Mouse (Mus musculus): ENCODE data around the gene Yy1. TPM values are rescaled to one million over a fixed set of nuclear protein-coding genes. Genes with fewer than 3 reads are reported as not detected.

The Yy1 gene
- 10.3 and 10.9 TPM in 2 replicates for polyA plus RNA-seq (2015; fragmentation: Nextera tagmentation; extraction: Ambion mirVana)

DNA sequence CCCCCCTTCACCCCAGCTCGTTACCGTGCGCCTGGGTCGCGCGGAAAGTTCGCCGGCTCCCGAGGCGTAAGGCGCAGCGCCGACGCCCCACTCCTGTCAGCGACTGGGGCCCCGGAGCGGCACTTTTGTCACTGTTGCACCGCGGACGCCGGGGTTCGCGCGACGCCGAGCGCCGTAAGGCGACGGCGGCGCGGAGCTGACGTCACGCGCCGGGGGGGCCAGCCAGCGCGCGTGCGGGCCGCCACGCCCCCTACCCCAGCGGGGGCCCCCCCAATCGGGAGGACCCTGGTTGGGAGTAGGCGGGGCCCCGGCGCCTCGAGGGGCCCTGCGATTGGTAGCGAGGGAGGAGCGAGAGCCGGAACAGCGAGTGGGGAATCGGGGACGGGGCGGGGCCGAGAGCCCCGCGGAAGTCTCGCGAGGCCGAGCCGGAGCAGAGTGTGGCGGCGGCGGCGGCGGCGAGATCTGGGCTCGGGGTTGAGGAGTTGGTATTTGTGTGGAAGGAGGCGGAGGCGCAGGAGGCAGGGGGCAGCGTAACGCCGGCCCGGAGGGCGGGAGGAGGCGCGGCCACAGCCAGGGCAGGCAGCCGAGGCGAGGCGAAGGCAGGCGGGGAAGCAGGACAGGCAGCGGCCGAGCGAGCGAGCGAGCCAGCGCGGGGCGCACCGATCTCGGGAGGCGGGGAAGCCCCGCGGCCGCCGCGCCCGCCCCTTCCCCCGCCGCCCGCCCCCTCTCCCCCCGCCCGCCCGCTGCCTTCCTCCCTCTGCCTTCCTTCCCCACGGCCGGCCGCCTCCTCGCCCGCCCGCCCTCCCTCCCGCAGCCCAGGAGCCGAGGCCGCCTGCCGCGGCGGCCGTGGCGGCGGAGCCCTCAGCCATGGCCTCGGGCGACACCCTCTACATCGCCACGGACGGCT lies at the start of gene Yy1:
Gene Yy1 (plus strand): TSS at position 428 of the 907 bp plus-strand sequence.
- Histone ChIP-seq H3K9ac (ENCODE audit: low read depth, low read length) (peak within 1 kb of the TSS; percentile 98), H3K27ac (ENCODE audit: low read depth, low read length) (peak within 1 kb of the TSS; percentile 100), H3K4me2 (replicated peaks; ENCODE audit: low read depth) (peak within 1 kb of the TSS; percentile 70), H3K9me3 (ENCODE audit: control insufficient read depth) (no peaks in the 10 kb centered on the region), H3K36me3 (ENCODE audit: control insufficient read depth, insufficient read depth) (no peaks in the 10 kb centered on the region), H3K4me3 (ENCODE audit: low read depth, low read length) (peak within 1 kb of the TSS; percentile 99), H3K27me3 (replicated peaks; ENCODE audit: control insufficient read depth, insufficient read depth, low read length) (no peaks in the 10 kb centered on the region), H3K4me1 (replicated peaks; ENCODE audit: control insufficient read depth, insufficient read depth, low read length) (0 out of 2 replicates have a peak, but pooled peaks cover 3% of the 10 kb centered on the region)
- ATAC-seq, result peak; percentile 93
- TF ChIP-seq CTCF (IDR thresholded peaks at IDR 0.05; ENCODE audit: low read depth), result peak; percentile 57
- WGBS, result under 1% methylated on average over 83 of the region's 127 CpGs

DNA sequence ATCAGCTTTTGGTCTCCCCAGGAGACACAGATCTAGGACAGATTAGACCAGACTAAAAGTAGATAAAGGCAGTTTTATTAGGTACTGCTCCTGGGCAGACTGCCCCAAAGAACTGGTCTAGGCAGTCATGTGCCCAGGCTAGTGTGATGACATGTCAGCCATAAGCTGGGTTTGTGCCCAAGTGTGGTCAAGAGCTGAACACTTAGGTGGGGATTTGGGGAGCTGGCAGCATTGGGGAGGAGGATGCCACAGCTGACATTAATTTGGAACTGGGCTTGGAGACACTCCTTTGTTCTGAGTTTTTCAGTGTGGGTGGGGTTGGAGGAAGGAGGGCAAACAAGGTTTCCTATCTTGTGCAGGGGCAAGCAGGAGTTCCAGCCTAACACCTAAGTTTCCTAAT lies 46.8 kb upstream of the Yy1 start:
- no peak overlapping the region for H3K4me3 ChIP-seq (ENCODE audit: low read depth, low read length)
- no peak overlapping the region for H3K9ac ChIP-seq (ENCODE audit: low read depth, low read length)
- H3K27ac ChIP-seq (ENCODE audit: low read depth, low read length), result no peak overlapping the region
- H3K9me3 ChIP-seq (ENCODE audit: control insufficient read depth), result no peaks in the 10 kb centered on the region
- H3K27me3 ChIP-seq (replicated peaks; ENCODE audit: control insufficient read depth, insufficient read depth, low read length), result no peaks in the 10 kb centered on the region
- TF ChIP-seq CTCF (IDR thresholded peaks at IDR 0.05; ENCODE audit: low read depth), result no peak
- no peaks in the 10 kb centered on the region for H3K4me1 ChIP-seq (replicated peaks; ENCODE audit: control insufficient read depth, insufficient read depth, low read length)
- no peaks in the 10 kb centered on the region for H3K36me3 ChIP-seq (ENCODE audit: control insufficient read depth, insufficient read depth)
- ATAC-seq, result no peak
- no peak overlapping the region for H3K4me2 ChIP-seq (replicated peaks; ENCODE audit: low read depth)

DNA sequence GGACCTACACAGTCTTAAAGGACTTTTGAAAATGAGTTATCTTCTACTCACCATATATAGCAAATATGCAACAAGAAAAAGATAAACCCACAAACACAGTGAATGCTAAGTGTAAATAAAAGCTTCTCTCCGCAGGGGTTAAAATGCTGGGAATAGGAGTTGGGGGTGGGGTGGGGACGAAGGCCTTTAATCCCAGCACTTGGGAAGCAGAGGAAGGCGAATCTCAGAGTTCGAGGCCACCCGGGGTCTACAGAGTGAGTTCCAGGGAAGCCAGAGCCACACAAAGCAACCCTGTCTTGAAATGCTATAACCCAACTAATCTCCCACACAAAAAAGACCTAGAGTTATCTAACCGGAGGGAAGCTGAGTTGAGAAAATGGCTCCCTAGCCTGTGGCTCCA lies 43.8 kb upstream of the Yy1 start:
- no peaks in the 10 kb centered on the region for H3K4me1 ChIP-seq (replicated peaks; ENCODE audit: control insufficient read depth, insufficient read depth, low read length)
- no peak overlapping the region for H3K27ac ChIP-seq (ENCODE audit: low read depth, low read length)
- no peak overlapping the region for H3K4me2 ChIP-seq (replicated peaks; ENCODE audit: low read depth)
- 85% methylated on average over 6 of the region's 6 CpGs for WGBS
- H3K9me3 ChIP-seq (ENCODE audit: control insufficient read depth), result no peaks in the 10 kb centered on the region
- H3K36me3 ChIP-seq (ENCODE audit: control insufficient read depth, insufficient read depth), result no peaks in the 10 kb centered on the region
- H3K9ac ChIP-seq (ENCODE audit: low read depth, low read length), result no peak overlapping the region
- H3K4me3 ChIP-seq (ENCODE audit: low read depth, low read length), result no peak overlapping the region
- TF ChIP-seq CTCF (IDR thresholded peaks at IDR 0.05; ENCODE audit: low read depth), result no peak
- H3K27me3 ChIP-seq (replicated peaks; ENCODE audit: control insufficient read depth, insufficient read depth, low read length), result no peaks in the 10 kb centered on the region
- no peak for ATAC-seq

DNA sequence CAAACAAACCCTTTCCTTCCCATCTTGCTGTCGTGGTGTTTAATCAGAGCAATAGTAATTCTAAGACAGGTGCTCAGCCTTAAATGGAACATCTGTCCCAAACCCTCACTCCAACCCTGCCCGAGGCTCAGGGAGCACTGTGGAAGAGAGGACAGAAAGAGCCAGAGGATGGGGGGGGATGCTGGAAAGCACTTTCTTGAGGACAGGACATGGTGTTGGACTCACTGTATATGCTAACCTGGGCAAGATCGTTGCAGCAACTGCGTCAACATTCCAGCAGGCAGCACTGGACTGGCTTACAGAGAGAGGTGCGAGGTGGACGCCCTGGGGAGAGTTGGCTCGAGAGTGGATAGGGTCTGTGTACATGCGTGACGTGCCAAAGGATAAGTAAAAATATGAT lies 43.3 kb upstream of the Yy1 start:
- no peak overlapping the region for H3K27ac ChIP-seq (ENCODE audit: low read depth, low read length)
- no peaks in the 10 kb centered on the region for H3K27me3 ChIP-seq (replicated peaks; ENCODE audit: control insufficient read depth, insufficient read depth, low read length)
- H3K4me3 ChIP-seq (ENCODE audit: low read depth, low read length), result no peak overlapping the region
- no peaks in the 10 kb centered on the region for H3K9me3 ChIP-seq (ENCODE audit: control insufficient read depth)
- no peak overlapping the region for H3K9ac ChIP-seq (ENCODE audit: low read depth, low read length)
- H3K4me2 ChIP-seq (replicated peaks; ENCODE audit: low read depth), result no peak overlapping the region
- ATAC-seq, result no peak
- TF ChIP-seq CTCF (IDR thresholded peaks at IDR 0.05; ENCODE audit: low read depth), result no peak
- WGBS, result 79% methylated on average over 9 of the region's 9 CpGs
- H3K4me1 ChIP-seq (replicated peaks; ENCODE audit: control insufficient read depth, insufficient read depth, low read length), result no peaks in the 10 kb centered on the region
- H3K36me3 ChIP-seq (ENCODE audit: control insufficient read depth, insufficient read depth), result no peaks in the 10 kb centered on the region

DNA sequence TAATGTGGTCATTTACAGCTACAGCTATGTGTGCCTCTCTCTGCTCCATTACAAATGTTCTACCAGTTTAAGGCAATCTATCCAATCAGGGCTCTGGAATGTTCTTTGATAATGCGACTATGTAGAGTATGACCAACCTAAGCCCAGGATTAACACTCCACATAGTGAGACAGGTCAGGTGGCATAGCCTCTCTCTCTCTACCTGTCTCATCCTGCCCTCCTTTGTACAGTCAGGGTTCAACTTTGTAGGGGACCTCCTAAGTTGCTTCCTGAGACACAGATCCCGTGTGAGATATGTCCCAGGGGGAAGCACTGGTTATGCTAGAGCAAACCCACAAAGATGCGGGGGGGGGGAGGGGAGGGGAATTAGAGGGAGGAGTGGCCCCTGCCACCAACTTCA lies 42.5 kb upstream of the Yy1 start:
- no peak for ATAC-seq
- Histone ChIP-seq H3K9me3 (ENCODE audit: control insufficient read depth) (no peaks in the 10 kb centered on the region), H3K4me1 (replicated peaks; ENCODE audit: control insufficient read depth, insufficient read depth, low read length) (no peaks in the 10 kb centered on the region), H3K9ac (ENCODE audit: low read depth, low read length) (no peak overlapping the region), H3K4me2 (replicated peaks; ENCODE audit: low read depth) (no peak overlapping the region), H3K27me3 (replicated peaks; ENCODE audit: control insufficient read depth, insufficient read depth, low read length) (no peaks in the 10 kb centered on the region), H3K27ac (ENCODE audit: low read depth, low read length) (no peak overlapping the region), H3K4me3 (ENCODE audit: low read depth, low read length) (no peak overlapping the region), H3K36me3 (ENCODE audit: control insufficient read depth, insufficient read depth) (no peaks in the 10 kb centered on the region)
- 64% methylated on average over 3 of the region's 3 CpGs for WGBS
- no peak for TF ChIP-seq CTCF (IDR thresholded peaks at IDR 0.05; ENCODE audit: low read depth)

DNA sequence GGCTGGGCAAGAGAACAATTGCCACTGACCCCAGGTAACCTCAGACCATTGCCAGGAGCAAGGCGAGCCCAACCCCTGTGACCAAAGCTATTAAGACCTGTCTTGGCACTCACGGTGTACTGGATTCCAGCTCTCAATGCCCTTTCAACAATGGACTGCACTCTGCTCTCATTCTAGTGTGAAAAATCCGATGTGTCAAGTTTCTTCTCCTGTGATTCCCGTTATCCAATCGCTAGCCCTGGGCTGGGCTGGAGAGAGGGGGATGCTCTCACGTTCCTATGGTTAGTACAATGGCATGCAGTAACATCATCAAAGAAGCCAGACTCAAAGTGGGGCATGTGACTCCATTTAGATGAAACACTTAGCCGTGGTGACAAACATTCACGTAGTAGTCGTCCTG lies 41.0 kb upstream of the Yy1 start:
- Histone ChIP-seq H3K36me3 (ENCODE audit: control insufficient read depth, insufficient read depth) (no peaks in the 10 kb centered on the region), H3K4me3 (ENCODE audit: low read depth, low read length) (no peak overlapping the region), H3K4me2 (replicated peaks; ENCODE audit: low read depth) (no peak overlapping the region), H3K27ac (ENCODE audit: low read depth, low read length) (no peak overlapping the region), H3K9me3 (ENCODE audit: control insufficient read depth) (no peaks in the 10 kb centered on the region), H3K27me3 (replicated peaks; ENCODE audit: control insufficient read depth, insufficient read depth, low read length) (no peaks in the 10 kb centered on the region), H3K9ac (ENCODE audit: low read depth, low read length) (no peak overlapping the region), H3K4me1 (replicated peaks; ENCODE audit: control insufficient read depth, insufficient read depth, low read length) (no peaks in the 10 kb centered on the region)
- WGBS, result 62% methylated on average over 9 of the region's 9 CpGs
- ATAC-seq, result no peak
- TF ChIP-seq CTCF (IDR thresholded peaks at IDR 0.05; ENCODE audit: low read depth), result no peak

Data from intestine, postnatal 0 days (tissue).